Mouse (Mus musculus) ovary, postnatal 10 days (tissue): Measurements from ENCODE around the gene Icam4.
A peak's percentile ranks its signal among the peaks of the same experiment; 100 is the strongest.

Source experiments
- DNase-seq: peaks from one replicate; pipeline ENCODE4 v3.0.0; 2022; ENCODE audit warnings: low spot score

Icam4 gene

DNA sequence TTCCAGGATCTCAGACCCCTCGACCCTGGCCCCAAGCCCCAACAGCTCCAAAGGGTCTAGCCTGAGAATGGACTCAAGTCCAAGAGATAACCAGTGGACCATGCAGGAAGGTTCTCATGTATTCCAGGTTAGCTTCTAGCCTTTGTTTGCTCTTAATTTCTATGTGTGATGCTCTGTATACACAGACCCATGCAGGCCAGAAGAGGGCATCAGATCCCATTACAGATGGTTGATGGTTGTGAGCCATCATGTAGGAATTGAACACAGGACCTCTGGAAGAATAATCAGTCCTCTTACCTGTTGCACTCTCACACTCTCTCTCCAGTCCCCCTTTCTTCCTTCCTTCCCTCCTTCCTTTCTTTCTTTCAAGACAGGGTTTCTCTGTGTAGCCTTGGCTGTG is 16.8 kb upstream of the Icam4 start:
- DNase-seq: no peak

DNA sequence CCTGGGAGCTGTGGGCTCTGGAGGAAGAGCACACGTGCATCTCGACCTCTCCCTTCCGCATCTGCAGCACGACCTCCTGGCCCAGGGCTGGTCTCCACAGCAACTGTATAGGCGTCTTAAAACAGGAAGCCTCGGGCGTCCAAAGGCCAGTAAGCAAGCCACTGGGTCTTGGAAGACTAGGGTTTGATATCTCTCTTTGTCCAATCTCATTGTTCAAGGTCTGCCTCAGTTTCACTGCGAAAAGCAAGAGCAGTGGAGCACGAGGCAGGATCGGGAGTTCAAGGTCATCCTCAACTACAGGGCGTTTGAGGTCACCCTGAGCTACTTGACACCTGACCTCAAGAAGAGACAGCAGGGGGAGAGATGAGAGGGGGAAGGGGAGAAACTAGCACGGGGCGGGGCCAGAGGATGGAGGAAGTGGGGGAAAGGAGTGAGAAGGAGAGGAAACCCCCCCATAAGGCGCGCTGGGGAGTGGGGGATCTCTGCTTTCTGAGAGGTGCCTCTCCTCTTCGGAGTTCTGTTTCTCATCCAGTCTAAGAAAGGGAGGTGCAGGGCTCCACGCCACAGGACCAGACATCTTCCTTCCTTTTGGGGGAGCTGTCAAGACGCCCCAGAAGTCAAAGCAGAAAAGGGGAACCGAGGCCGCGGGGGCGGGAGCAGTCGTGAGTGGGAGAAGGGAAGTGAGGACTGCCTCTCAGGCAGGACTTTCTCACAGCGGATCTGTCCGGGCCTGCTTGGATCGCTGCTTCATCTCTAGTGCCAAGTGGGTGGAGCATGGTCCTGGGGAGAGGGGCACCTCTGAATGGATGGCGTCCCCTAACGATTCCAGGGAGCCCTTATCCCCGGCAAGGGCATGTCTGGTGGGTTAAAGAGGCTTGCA is 14.2 kb upstream of the Icam4 start:
- DNase-seq: peak; percentile 39

GRCm38 (mm10) chr9:21015571-21016130 is 13.5 kb upstream of the Icam4 start, which contains the start of gene Icam1:
Icam1 (plus strand) TSS chr9:21015985.
- peak; percentile 59 for DNase-seq

GRCm38 (mm10) chr9:21016331-21017176 is 12.6 kb upstream of the Icam4 start:
- DNase-seq: no peak

DNA sequence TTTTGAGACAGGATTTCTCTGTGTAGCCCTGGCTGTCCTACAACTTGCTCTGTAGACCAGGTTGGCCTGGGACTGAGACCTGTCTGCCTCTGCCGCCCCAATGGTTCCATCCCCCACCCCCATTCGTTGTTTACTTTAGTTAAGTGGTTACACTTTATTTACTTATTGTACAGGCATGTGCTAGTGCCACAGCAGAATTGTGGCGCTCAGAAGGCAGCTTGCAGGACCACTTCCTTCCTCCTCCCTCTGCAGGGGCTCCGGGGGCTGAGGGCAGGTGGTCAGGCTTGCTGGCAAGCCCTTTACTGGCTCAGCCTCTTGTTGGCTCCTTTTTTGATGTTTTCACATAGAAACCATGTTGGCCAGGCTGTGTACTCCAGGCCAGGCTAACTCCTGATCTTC is 12.0 kb upstream of the Icam4 start:
- no peak for DNase-seq

DNA sequence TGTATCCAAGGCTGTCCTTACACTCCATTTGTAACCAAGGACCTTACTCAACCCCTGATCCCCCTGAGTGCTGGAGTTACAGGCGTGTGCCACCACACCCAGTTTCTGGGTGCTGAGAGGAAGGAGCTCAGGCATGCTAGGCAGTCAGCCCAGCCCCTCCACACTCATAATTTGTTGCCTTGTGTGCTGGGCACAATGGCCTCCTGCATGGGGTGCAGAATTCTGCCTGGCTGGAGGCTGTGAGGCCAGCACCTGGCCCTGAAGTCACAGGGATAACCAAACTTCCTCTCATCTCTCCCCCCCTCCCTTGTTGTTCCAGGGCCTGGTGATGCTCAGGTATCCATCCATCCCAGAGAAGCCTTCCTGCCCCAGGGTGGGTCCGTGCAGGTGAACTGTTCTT is 10.6 kb upstream of the Icam4 start:
- no peak for DNase-seq

- no peak for DNase-seq
Observed at GRCm38 (mm10) chr9:21021363-21021762, 7.8 kb upstream of the Icam4 start.

- no peak for DNase-seq
Observed at GRCm38 (mm10) chr9:21022288-21022687, 6.9 kb upstream of the Icam4 start.

GRCm38 (mm10) chr9:21022726-21023125 is 6.4 kb upstream of the Icam4 start:
- DNase-seq: no peak

DNA sequence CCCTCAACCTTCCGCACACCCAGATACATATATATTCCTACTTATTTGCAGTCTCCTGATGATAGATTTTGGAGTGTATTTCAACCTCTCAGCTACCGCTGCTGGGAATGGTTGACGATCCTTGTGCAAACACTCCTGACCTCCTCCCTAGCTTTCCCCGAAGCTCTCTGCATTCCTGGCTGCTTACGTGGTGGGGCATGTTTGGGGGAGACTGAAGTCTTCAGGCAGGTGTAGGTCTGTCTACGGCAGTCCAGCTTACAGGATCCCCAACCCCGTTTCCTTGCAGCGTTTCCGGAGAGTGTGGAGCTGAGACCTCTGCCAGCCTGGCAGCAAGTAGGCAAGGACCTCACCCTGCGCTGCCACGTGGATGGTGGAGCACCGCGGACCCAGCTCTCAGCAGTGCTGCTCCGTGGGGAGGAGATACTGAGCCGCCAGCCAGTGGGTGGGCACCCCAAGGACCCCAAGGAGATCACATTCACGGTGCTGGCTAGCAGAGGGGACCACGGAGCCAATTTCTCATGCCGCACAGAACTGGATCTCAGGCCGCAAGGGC is 3.8 kb upstream of the Icam4 start:
- DNase-seq: no peak

GRCm38 (mm10) chr9:21026849-21027248 is 2.3 kb upstream of the Icam4 start:
- no peak for DNase-seq

DNA sequence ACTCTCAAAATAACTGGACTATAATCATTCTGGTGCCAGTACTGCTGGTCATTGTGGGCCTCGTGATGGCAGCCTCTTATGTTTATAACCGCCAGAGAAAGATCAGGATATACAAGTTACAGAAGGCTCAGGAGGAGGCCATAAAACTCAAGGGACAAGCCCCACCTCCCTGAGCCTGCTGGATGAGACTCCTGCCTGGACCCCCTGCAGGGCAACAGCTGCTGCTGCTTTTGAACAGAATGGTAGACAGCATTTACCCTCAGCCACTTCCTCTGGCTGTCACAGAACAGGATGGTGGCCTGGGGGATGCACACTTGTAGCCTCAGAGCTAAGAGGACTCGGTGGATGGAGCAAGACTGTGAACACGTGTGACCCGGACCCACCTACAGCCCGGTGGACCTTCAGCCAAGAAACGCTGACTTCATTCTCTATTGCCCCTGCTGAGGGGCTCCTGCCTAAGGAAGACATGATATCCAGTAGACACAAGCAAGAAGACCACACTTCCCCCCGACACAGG is 1.3 kb upstream of the Icam4 start:
- DNase-seq: no peak

- no peak for DNase-seq
Observed at GRCm38 (mm10) chr9:21028560-21029110, 538 bp upstream of the Icam4 start.

GRCm38 (mm10) chr9:21030055-21030600 is 955 bp downstream of the Icam4 start:
- DNase-seq: no peak

DNA sequence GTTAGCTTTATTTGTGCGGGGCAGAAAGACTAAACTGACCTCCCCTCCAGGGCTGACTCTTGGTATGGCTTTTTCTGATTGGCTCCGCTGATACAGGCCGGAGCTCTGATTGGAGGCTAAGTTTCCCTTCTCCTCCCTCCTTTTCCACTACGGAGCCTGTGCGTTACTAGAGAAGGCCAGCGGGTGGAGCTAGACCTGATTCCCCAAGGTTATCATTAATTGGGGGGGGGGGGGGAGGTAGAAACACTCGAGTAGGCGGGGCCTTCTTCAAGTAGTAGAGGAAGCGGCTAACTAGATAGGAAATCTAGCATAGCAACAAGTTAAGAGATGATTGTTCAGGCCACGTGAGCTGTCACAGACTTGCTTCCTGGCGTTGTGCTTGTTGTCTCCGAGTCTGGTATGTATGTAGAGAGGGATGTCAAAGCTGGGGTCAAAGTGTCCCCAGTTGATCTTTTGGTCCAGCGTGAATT is 1.6 kb downstream of the Icam4 start:
- DNase-seq: peak; percentile 47

DNA sequence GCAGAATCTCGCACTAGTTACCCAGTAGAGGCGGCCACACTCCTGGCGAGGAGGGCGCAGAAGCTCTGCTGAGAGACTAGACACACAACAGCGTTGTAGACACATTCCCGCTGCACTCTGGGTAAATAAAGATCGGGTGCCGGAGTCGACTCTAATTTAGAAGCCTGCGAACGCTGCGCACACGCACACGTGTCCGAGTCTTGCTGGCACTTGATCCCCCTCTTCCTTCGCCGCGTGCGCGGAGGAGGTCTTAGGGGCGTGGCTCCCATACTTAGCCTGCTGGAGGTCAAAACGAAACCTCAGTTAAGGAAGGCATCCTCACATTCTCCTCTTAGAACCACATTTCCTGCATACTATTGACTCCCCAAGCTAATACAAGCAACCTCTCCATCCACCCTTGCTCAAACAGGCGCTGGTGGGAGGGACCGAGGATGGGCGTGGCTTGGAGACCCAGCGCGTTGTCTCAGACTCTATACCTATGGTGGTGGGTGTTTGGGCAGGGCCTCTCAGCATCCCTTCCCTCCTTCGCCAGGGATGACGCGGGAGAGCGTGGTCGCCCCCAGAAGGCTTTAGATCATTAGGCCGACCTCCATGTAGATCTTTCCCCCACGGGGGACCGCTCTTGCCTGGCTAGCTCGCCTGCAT is 2.2 kb downstream of the Icam4 start:
- no peak for DNase-seq

DNA sequence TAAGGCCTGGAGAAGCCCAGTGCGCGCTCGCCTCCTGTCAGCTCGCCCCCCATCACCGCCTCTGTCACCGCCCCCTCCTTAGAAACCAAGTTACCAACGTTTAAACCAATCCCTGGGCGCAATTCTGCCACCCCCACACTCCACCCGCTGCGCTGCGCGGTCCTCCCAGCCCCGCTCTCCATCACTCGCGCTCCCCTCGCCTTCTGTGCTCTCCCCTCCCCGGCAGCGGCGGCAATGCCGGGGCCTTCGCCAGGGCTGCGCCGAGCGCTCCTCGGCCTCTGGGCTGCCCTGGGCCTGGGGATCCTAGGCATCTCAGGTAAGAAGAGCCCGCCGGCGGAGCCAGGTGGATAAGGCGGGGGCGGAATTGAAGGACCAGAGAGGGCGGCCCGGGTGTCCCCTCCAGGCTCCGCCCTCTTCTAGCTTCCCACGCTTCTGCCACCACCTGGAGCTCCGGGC is 2.8 kb downstream of the Icam4 start, which contains the start of gene Icam5:
TSS of gene Icam5 (plus strand) at position 178 of the 456 bp plus-strand sequence.
- DNase-seq: no peak

GRCm38 (mm10) chr9:21032491-21032890 is 3.3 kb downstream of the Icam4 start:
- no peak for DNase-seq

GRCm38 (mm10) chr9:21033136-21033535 is 4.0 kb downstream of the Icam4 start:
- peak; percentile 48 for DNase-seq

DNA sequence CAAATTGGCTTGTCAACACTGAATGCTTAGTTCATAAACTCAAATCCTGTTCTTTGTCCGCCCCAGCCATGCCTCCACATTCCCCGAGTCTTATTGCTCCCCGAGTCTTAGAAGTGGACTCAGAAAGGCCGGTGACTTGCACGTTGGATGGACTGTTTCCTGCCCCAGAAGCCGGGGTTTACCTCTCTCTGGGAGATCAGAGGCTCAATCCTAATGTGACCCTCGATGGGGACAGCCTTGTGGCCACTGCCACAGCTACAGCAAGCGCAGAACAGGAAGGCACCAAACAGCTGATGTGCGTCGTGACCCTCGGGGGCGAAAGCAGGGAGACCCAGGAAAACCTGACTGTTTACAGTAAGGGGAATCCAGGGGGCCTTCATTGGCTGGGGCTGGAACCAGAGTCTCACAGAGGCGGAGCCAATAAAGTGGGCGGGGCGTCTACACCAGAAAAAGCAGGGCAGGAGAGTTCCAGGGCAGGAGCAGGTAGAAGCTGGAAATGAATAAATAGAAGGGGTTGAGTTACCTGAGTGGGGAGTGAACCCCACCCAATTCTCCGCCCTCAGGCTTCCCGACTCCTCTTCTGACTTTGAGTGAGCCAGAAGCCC is 5.4 kb downstream of the Icam4 start:
- DNase-seq: no peak
